Mouse (Mus musculus) forebrain, embryonic 14.5 days (tissue): ENCODE results near the gene Ulk4. TPM values are rescaled to one million over a fixed set of nuclear protein-coding genes. Genes with fewer than 3 reads are reported as not detected.
A peak's percentile ranks its signal among the peaks of the same experiment; 100 is the strongest.

Source experiments
- ATAC-seq: fragments of 200-750 bp; cut with Nextera tagmentation; 2 replicates; pipeline ENCODE4 v1.8.0; 2017; ENCODE audit warnings: mild to moderate bottlenecking, moderate library complexity
- DNase-seq: peaks from one replicate; pipeline ENCODE4 v3.0.0-alpha.2; 2015; ENCODE audit warnings: low spot score
- H3K27ac ChIP-seq: fragments of 300-500 bp; sonication (generic); 2 replicates; pipeline ENCODE4 v1.5.1; 2014; ENCODE audit warnings: low read depth, mild to moderate bottlenecking, control low read depth, low read length, moderate library complexity
- H3K27me3 ChIP-seq: fragments of 300-500 bp; sonication (generic); replicated peaks from 2 replicates; pipeline ENCODE4 v1.6.1; 2014; ENCODE audit warnings: low read length, control low read depth, mixed read lengths; ENCODE audit not compliant: control insufficient read depth, insufficient read depth
- H3K36me3 ChIP-seq: fragments of 300-500 bp; sonication (generic); 2 replicates; pipeline ENCODE4 v1.6.1; 2014; ENCODE audit warnings: low read length, control low read depth; ENCODE audit not compliant: control insufficient read depth, insufficient read depth
- H3K4me1 ChIP-seq: fragments of 300-500 bp; sonication (generic); 2 replicates; pipeline ENCODE4 v1.6.1; 2014; ENCODE audit warnings: antibody characterized with exemption, low read length, control low read depth; ENCODE audit not compliant: control insufficient read depth, insufficient read depth
- H3K4me2 ChIP-seq: fragments of 300-500 bp; sonication (generic); 2 replicates; pipeline ENCODE4 v1.6.1; 2014; ENCODE audit warnings: mild to moderate bottlenecking, control low read depth, low read length
- H3K4me3 ChIP-seq: fragments of 300-500 bp; sonication (generic); 2 replicates; pipeline ENCODE4 v1.5.1; 2014; ENCODE audit warnings: low read depth, low read length, control low read depth
- H3K9ac ChIP-seq: fragments of 300-500 bp; sonication (generic); 2 replicates; pipeline ENCODE4 v1.6.1; 2014; ENCODE audit warnings: mild to moderate bottlenecking, low read length, control low read depth, moderate library complexity
- H3K9me3 ChIP-seq: fragments of 300-500 bp; sonication (generic); replicated peaks from 2 replicates; pipeline ENCODE4 v1.6.1; 2016; ENCODE audit warnings: low read length, control low read depth, mixed read lengths; ENCODE audit not compliant: control insufficient read depth
- WGBS: fragments of 180-500 bp; shearing (Covaris S2); extraction: QIAGEN DNeasy Blood & Tissue Kit; methylation state at CpG from one replicate; pipeline ENCODE4 v1.1.7; 2014; 5-methylcytosine and 5-hydroxymethylcytosine counted together
- polyA plus RNA-seq: library from polyadenylated mRNA; unstranded; fragments of >200 nt; fragmentation: Nextera tagmentation; extraction: Ambion mirVana; gene quantifications from 2 replicates; pipeline ENCODE4 v1.2.1, GENCODE M21; 2014

The Ulk4 gene
- polyA plus RNA-seq, 1 experiment from 2014 or later = 131 TPM

DNA sequence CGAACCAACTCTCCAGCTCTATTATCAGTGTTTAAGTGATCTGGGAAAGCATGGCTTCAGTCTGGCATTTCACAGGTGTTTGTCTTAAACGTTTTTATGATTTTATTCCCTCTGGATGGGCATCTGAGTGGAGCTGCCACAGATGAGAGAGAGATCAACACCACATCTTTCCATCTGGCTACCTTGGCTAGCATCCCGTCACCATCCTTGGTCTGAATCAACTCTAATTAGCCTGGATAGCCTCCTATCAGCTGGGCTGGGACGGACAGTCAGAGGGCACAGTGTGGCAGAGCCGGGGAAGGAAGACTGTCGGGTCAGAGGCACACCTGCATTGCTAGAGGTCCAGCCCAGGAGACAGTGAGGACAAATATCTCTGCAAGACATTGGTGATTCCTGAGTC lies 4.9 kb upstream of the Ulk4 start:
- Histone ChIP-seq H3K27ac (no peak overlapping the region), H3K9me3 (no peaks in the 10 kb centered on the region; the same call in 1 of the 2 replicates), H3K4me2 (no peak overlapping the region), H3K27me3 (no peaks in the 10 kb centered on the region), H3K4me1 (no peaks in the 10 kb centered on the region), H3K9ac (no peak overlapping the region), H3K36me3 (no peaks in the 10 kb centered on the region), H3K4me3 (no peak overlapping the region)
- DNase-seq (no peak), ATAC-seq (no peak)
- 90% methylated on average over 6 of the region's 6 CpGs for WGBS

GRCm38 (mm10) chr9:121279216-121279615 lies 2.2 kb upstream of the Ulk4 start:
- H3K4me3 ChIP-seq = no peak overlapping the region
- H3K9ac ChIP-seq = no peak overlapping the region
- DNase-seq (no peak), ATAC-seq (no peak)
- H3K36me3 ChIP-seq = no peaks in the 10 kb centered on the region
- H3K4me2 ChIP-seq = no peak overlapping the region
- peaks cover 4% of the 10 kb centered on the region; the same call in 1 of the 2 replicates for H3K4me1 ChIP-seq
- 86% methylated on average over 5 of the region's 5 CpGs for WGBS
- no peaks in the 10 kb centered on the region; the same call in 1 of the 2 replicates for H3K9me3 ChIP-seq
- H3K27ac ChIP-seq = no peak overlapping the region
- H3K27me3 ChIP-seq = no peaks in the 10 kb centered on the region

DNA sequence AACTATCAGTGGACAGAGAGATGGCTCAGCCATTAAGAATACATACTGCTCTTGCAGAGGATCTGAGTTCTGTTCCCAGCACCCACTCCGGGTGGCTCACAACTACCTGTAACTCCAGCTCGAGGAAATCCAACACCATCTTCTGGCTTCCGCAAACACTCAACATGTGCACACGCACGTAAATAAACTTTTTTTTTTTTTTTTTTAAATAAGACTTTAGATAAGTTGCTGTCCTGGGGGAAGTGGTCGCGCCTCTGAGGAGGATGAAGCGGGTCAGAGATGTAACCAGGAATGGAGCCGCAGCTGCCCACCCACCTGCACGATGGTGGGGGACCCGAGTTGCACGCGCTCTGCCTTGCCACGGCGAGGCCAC lies 266 bp downstream of the Ulk4 start:
- H3K27me3 ChIP-seq = no peaks in the 10 kb centered on the region
- peaks cover 4% of the 10 kb centered on the region; the same call in 1 of the 2 replicates for H3K4me1 ChIP-seq
- DNase-seq (no peak), ATAC-seq (no peak)
- H3K36me3 ChIP-seq = no peaks in the 10 kb centered on the region
- H3K9me3 ChIP-seq = no peaks in the 10 kb centered on the region
- H3K4me2 ChIP-seq = peak overlapping the region; percentile 74
- H3K4me3 ChIP-seq = peak overlapping the region; percentile 66
- 17% methylated on average over 15 of the region's 15 CpGs for WGBS
- H3K9ac ChIP-seq = peak overlapping the region; percentile 63
- peak overlapping the region; percentile 85; the same call in 1 of the 2 replicates for H3K27ac ChIP-seq

- Histone ChIP-seq H3K36me3 (no peaks in the 10 kb centered on the region), H3K9ac (no peak overlapping the region), H3K4me1 (peaks cover 2% of the 10 kb centered on the region; the same call in 1 of the 2 replicates), H3K9me3 (no peaks in the 10 kb centered on the region), H3K27ac (no peak overlapping the region), H3K27me3 (no peaks in the 10 kb centered on the region), H3K4me3 (no peak overlapping the region), H3K4me2 (no peak overlapping the region)
- 74% methylated on average over 4 of the region's 4 CpGs for WGBS
- ATAC-seq = no peak
- no peak for DNase-seq
Observed at GRCm38 (mm10) chr9:121271561-121271960, 5.4 kb downstream of the Ulk4 start.

GRCm38 (mm10) chr9:121271149-121271548 lies 5.8 kb downstream of the Ulk4 start:
- no peak overlapping the region for H3K27ac ChIP-seq
- H3K9me3 ChIP-seq = no peaks in the 10 kb centered on the region
- 89% methylated on average over 1 of the region's 1 CpGs for WGBS
- DNase-seq (no peak), ATAC-seq (no peak)
- H3K9ac ChIP-seq = no peak overlapping the region
- H3K4me1 ChIP-seq = no peaks in the 10 kb centered on the region
- H3K36me3 ChIP-seq = no peaks in the 10 kb centered on the region
- H3K4me2 ChIP-seq = no peak overlapping the region
- no peaks in the 10 kb centered on the region for H3K27me3 ChIP-seq
- no peak overlapping the region for H3K4me3 ChIP-seq

DNA sequence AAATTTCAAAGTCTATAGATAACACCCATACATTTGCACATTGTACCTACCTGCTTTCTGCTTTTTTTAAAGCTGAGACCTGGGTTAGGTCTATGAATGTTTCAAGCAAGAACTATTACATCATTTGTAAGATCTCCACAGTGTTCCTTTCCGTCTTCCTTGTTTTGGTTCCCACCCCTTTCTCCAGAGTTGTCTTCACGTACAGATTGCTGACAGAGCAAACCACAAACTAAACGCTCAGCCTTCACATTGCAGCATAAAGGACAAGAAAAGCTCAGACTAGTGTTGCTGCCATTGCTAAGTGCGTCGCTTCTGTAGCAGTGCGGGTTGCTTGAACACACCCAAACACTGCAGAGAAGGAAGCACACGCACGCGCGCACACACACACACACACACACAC lies 11.7 kb downstream of the Ulk4 start:
- no peak overlapping the region for H3K4me3 ChIP-seq
- no peaks in the 10 kb centered on the region for H3K27me3 ChIP-seq
- peaks cover 10% of the 10 kb centered on the region; the same call in 1 of the 2 replicates for H3K36me3 ChIP-seq
- WGBS = 86% methylated on average over 10 of the region's 10 CpGs
- H3K4me1 ChIP-seq = no peaks in the 10 kb centered on the region
- no peak for ATAC-seq
- H3K9me3 ChIP-seq = no peaks in the 10 kb centered on the region
- no peak for DNase-seq
- no peak overlapping the region for H3K4me2 ChIP-seq
- H3K9ac ChIP-seq = no peak overlapping the region
- H3K27ac ChIP-seq = no peak overlapping the region

GRCm38 (mm10) chr9:121257106-121257505 lies 19.9 kb downstream of the Ulk4 start:
- Histone ChIP-seq H3K4me2 (no peak overlapping the region), H3K36me3 (peaks cover 4% of the 10 kb centered on the region; the same call in 1 of the 2 replicates), H3K4me1 (no peaks in the 10 kb centered on the region), H3K27me3 (no peaks in the 10 kb centered on the region), H3K9ac (no peak overlapping the region), H3K27ac (no peak overlapping the region), H3K9me3 (no peaks in the 10 kb centered on the region), H3K4me3 (no peak overlapping the region)
- DNase-seq (no peak), ATAC-seq (no peak)
- WGBS = 82% methylated on average over 9 of the region's 9 CpGs

DNA sequence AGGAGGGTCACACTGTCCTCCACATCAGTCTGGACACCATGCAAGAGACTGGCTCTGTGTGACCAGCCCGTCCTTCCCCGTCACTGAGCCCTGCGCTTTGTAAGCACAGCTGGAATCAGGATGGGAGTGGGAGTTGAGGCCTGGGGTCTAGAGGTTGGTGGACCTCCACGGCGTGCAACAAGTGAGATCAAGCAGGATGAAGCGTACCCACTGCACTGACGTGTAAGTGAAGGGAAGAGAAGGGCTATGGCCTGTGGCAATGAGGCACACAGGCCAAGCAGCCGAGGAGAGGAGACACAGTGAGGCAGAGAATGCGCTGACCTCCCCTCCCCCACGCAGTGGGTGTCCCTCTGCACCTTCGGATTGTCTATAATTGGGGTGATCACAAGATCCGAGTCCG lies 22.2 kb downstream of the Ulk4 start:
- H3K4me1 ChIP-seq = no peaks in the 10 kb centered on the region
- H3K36me3 ChIP-seq = no peaks in the 10 kb centered on the region
- H3K4me2 ChIP-seq = no peak overlapping the region
- no peak overlapping the region for H3K9ac ChIP-seq
- DNase-seq (no peak), ATAC-seq (no peak)
- no peaks in the 10 kb centered on the region for H3K27me3 ChIP-seq
- no peak overlapping the region for H3K27ac ChIP-seq
- WGBS = 96% methylated on average over 13 of the region's 13 CpGs
- no peak overlapping the region for H3K4me3 ChIP-seq
- no peaks in the 10 kb centered on the region for H3K9me3 ChIP-seq

GRCm38 (mm10) chr9:121253983-121254382 lies 23.0 kb downstream of the Ulk4 start:
- Histone ChIP-seq H3K4me2 (no peak overlapping the region), H3K4me3 (no peak overlapping the region), H3K27me3 (no peaks in the 10 kb centered on the region), H3K9ac (no peak overlapping the region), H3K27ac (no peak overlapping the region), H3K36me3 (no peaks in the 10 kb centered on the region), H3K9me3 (no peaks in the 10 kb centered on the region), H3K4me1 (no peaks in the 10 kb centered on the region)
- WGBS = 84% methylated on average over 2 of the region's 2 CpGs
- ATAC-seq (no peak), DNase-seq (no peak)
